Comparison of ENCODE assay signal across 8 mouse cellular contexts in the genomic region with DNA sequence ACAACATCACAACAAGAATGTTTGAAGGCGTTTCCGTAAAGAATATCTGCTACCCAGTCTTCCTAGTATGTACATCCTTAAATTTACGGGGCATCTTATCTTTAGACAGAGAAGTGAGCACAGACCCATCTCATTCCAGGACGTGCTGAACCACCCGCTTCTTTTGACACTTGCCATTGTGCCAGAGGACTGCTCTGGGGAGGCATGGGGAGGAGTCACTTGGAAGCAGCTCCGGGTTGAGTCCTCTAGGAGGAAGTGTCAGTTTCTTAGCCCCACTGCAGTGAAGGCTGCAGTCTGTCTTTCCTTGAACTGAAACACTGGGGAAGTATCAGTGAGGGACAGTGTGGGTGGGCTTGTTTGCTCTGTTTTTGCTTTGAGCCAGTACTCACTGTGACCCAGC. TPM values are rescaled to one million over a fixed set of nuclear protein-coding genes. Genes with fewer than 3 reads are reported as not detected.
DNase-seq lines count a peak whose midpoint lies in the region; ATAC-seq and TF ChIP-seq lines count a peak whose summit lies in the region.

No protein-coding gene starts in this region.

- TF ChIP-seq POLR2A in MEL (IDR thresholded peaks at IDR 0.05; ENCODE audit: control insufficient read depth in 1 of 2, insufficient read depth in 1 of 2, low read depth in 1 of 2, low read length in 2 of 2, poor library complexity in 1 of 2) = no peak

- peaks cover 15% of the 10 kb centered on the region for H3K79me2 ChIP-seq in MEL (ENCODE audit: control insufficient read depth, insufficient read depth, low read length, poor library complexity)

- TF ChIP-seq EP300 in MEL (IDR thresholded peaks at IDR 0.05; ENCODE audit: low read depth in 1 of 2, low read length in 2 of 2) = 0 out of 4 replicates have a peak, but pooled peaks of 1 of the 2 experiments have one; percentile 20

- no peak for ATAC-seq in heart, embryonic 12.5 days (ENCODE audit: insufficient number of reproducible peaks, low FRiP score)
- no peak for ATAC-seq in hindbrain, embryonic 11.5 days (ENCODE audit: low FRiP score)
- ATAC-seq in midbrain, embryonic 11.5 days (ENCODE audit: low FRiP score) = no peak

- H3K4me1 ChIP-seq in heart, embryonic 12.5 days (replicated peaks) = peaks cover 7% of the 10 kb centered on the region
- peaks cover 0 to 11% of the 10 kb centered on the region in 2 experiments; a peak in 1 of 4 replicates for H3K4me1 ChIP-seq in MEL (ENCODE audit: control insufficient read depth in 1 of 2, insufficient read depth in 2 of 2, low read length in 2 of 2)
- 0 out of 2 replicates have a peak, but pooled peaks cover 3% of the 10 kb centered on the region for H3K4me1 ChIP-seq in hindbrain, embryonic 11.5 days (replicated peaks; ENCODE audit: control insufficient read depth, insufficient read depth, low read length)
- H3K4me1 ChIP-seq in midbrain, embryonic 11.5 days (ENCODE audit: control insufficient read depth, insufficient read depth, low read length) = peaks cover 9% of the 10 kb centered on the region

- TF ChIP-seq CTCF in MEL (IDR thresholded peaks at IDR 0.05 in 2 of 3, conservative IDR thresholded peaks at IDR 0.05 in 1 of 3; ENCODE audit: control insufficient read depth in 1 of 3, insufficient read depth in 1 of 3, low read depth in 2 of 3, low read length in 3 of 3, poor library complexity in 1 of 3, severe bottlenecking in 1 of 3) = no peak

- 25% methylated on average over 6 of the region's 6 CpGs for WGBS in heart, embryonic 12.5 days
- 44% methylated on average over 6 of the region's 6 CpGs for WGBS in hindbrain, embryonic 11.5 days
- 46% methylated on average over 6 of the region's 6 CpGs for WGBS in midbrain, embryonic 11.5 days

- peak overlapping the region; percentile 91 for H3K4me2 ChIP-seq in heart, embryonic 12.5 days
- H3K4me2 ChIP-seq in hindbrain, embryonic 11.5 days (replicated peaks; ENCODE audit: low read depth, low read length) = peak overlapping the region; percentile 78
- peak overlapping the region; percentile 89 for H3K4me2 ChIP-seq in midbrain, embryonic 11.5 days

- H3K36me3 ChIP-seq in heart, embryonic 12.5 days = peaks cover 39% of the 10 kb centered on the region
- peaks cover 2 to 7% of the 10 kb centered on the region in 2 experiments for H3K36me3 ChIP-seq in MEL (ENCODE audit: control insufficient read depth in 1 of 2, insufficient read depth in 2 of 2, low read length in 2 of 2)
- H3K36me3 ChIP-seq in hindbrain, embryonic 11.5 days (ENCODE audit: control insufficient read depth, insufficient read depth, low read length) = 0 out of 2 replicates have a peak, but pooled peaks cover 10% of the 10 kb centered on the region
- H3K36me3 ChIP-seq in midbrain, embryonic 11.5 days (ENCODE audit: control insufficient read depth, insufficient read depth, low read length) = peaks cover 11% of the 10 kb centered on the region

- no peaks in the 10 kb centered on the region for H3K27me3 ChIP-seq in heart, embryonic 12.5 days (replicated peaks)
- no peaks in the 10 kb centered on the region for H3K27me3 ChIP-seq in MEL (ENCODE audit: control insufficient read depth in 1 of 2, insufficient read depth in 2 of 2, low read length in 2 of 2)
- H3K27me3 ChIP-seq in hindbrain, embryonic 11.5 days (ENCODE audit: control insufficient read depth, insufficient read depth, low read length) = no peaks in the 10 kb centered on the region
- H3K27me3 ChIP-seq in midbrain, embryonic 11.5 days (ENCODE audit: control insufficient read depth, insufficient read depth, low read length) = no peaks in the 10 kb centered on the region

- peak overlapping the region; percentile 81 for H3K4me3 ChIP-seq in heart, embryonic 12.5 days
- peak overlapping the region; percentile 69 to 79 for H3K4me3 ChIP-seq in MEL (ENCODE audit: control insufficient read depth in 1 of 2, insufficient read depth in 1 of 2, low read depth in 2 of 2, low read length in 2 of 2)
- H3K4me3 ChIP-seq in hindbrain, embryonic 11.5 days (ENCODE audit: low read depth, low read length) = peak overlapping the region; percentile 77
- peak overlapping the region; percentile 91 for H3K4me3 ChIP-seq in midbrain, embryonic 11.5 days (ENCODE audit: low read depth, low read length)

- DNase-seq in heart, adult 11 months = no peak
- DNase-seq in MEL (ENCODE audit: low read depth, low spot score) = peak; percentile 80
- no peak for DNase-seq in hindbrain, embryonic 11.5 days (ENCODE audit: low spot score)
- no peak for DNase-seq in midbrain, embryonic 11.5 days (ENCODE audit: low spot score, missing footprints)
- no peak for DNase-seq in cerebellum, postnatal 36 days
- no peak for DNase-seq in urinary bladder, postnatal 25 days (ENCODE audit: low spot score)
- no peak for DNase-seq in retina, embryonic 14.5 days (ENCODE audit: low spot score)

- no peak overlapping the region for H3K27ac ChIP-seq in heart, embryonic 12.5 days (ENCODE audit: poor library complexity, severe bottlenecking)
- 0 out of 2 replicates have a peak overlapping the region, but pooled peaks have one; percentile 1 for H3K27ac ChIP-seq in MEL (ENCODE audit: control insufficient read depth, low read depth, low read length)
- H3K27ac ChIP-seq in hindbrain, embryonic 11.5 days (ENCODE audit: low read depth, low read length) = no peak overlapping the region
- no peak overlapping the region for H3K27ac ChIP-seq in midbrain, embryonic 11.5 days (ENCODE audit: low read depth, low read length)

- no peaks in the 10 kb centered on the region for H3K9me3 ChIP-seq in heart, embryonic 12.5 days (replicated peaks)
- no peaks in the 10 kb centered on the region for H3K9me3 ChIP-seq in MEL (replicated peaks; ENCODE audit: insufficient read depth, low read length)
- no peaks in the 10 kb centered on the region for H3K9me3 ChIP-seq in hindbrain, embryonic 11.5 days (ENCODE audit: control insufficient read depth, low read length)
- H3K9me3 ChIP-seq in midbrain, embryonic 11.5 days (ENCODE audit: control insufficient read depth, low read length) = no peaks in the 10 kb centered on the region

- TF ChIP-seq RAD21 in MEL (IDR thresholded peaks at IDR 0.05; ENCODE audit: low read depth, low read length) = no peak

- peak overlapping the region; percentile 81 for H3K9ac ChIP-seq in heart, embryonic 12.5 days
- H3K9ac ChIP-seq in MEL (ENCODE audit: control insufficient read depth, low read depth, low read length, poor library complexity, severe bottlenecking) = peak overlapping the region; percentile 88
- peak overlapping the region; percentile 84 for H3K9ac ChIP-seq in hindbrain, embryonic 11.5 days (ENCODE audit: low read depth, low read length)
- H3K9ac ChIP-seq in midbrain, embryonic 11.5 days (ENCODE audit: low read length) = peak overlapping the region; percentile 96

TF ChIP-seq in MEL, 35 proteins besides CTCF, POLR2A, EP300 and RAD21:
- TF ChIP-seq NRF1 (IDR thresholded peaks at IDR 0.05; ENCODE audit: insufficient read depth, low read depth, low read length, poor library complexity, severe bottlenecking) = 0 out of 2 replicates have a peak, but pooled peaks have one; percentile 5
- peak; percentile 78 for TF ChIP-seq MXI1 (IDR thresholded peaks at IDR 0.05; ENCODE audit: low read depth, low read length)
- peak; percentile 28; the same call in 1 of the 2 replicates for TF ChIP-seq ELF1 (IDR thresholded peaks at IDR 0.05; ENCODE audit: low read depth, low read length)
- no peak for TF ChIP-seq KAT2A (conservative IDR thresholded peaks at IDR 0.05; ENCODE audit: low read depth, low read length)
- no peak for TF ChIP-seq SMC3 (IDR thresholded peaks at IDR 0.05; ENCODE audit: low read depth, low read length)
- TF ChIP-seq MEF2A (IDR thresholded peaks at IDR 0.05; ENCODE audit: extremely low read depth, insufficient replicate concordance, low read depth, low read length, poor library complexity, severe bottlenecking) = no peak
- TF ChIP-seq HCFC1 (IDR thresholded peaks at IDR 0.05; ENCODE audit: low read depth, low read length) = 0 out of 2 replicates have a peak, but pooled peaks have one; percentile 55
- TF ChIP-seq E2F4 (IDR thresholded peaks at IDR 0.05; ENCODE audit: borderline replicate concordance, low read depth, low read length) = no peak
- TF ChIP-seq CHD2 (IDR thresholded peaks at IDR 0.05; ENCODE audit: low read length) = no peak

RNA-seq across cellular contexts. Expression of gene Exog, which starts 1.0 kb away (rescaled TPM):
- polyA plus RNA-seq in heart, embryonic 12.5 days (2016; fragmentation: Nextera tagmentation; extraction: Ambion mirVana) = 15.4 and 15.5 TPM in 2 replicates
- 10.0 and 12.1 TPM in 2 replicates for total RNA-seq in MEL (2012; rRNA removed)
- polyA plus RNA-seq in MEL (2012; ENCODE audit: insufficient read depth in 1 of 2, insufficient read length in 2 of 2, low read depth in 1 of 2, low replicate concordance in 2 of 2, missing spikeins in 1 of 2) = 10 to 100 TPM in 1 of 2 experiments, not detected in 1; 11.7 TPM
- polyA plus RNA-seq in hindbrain, embryonic 11.5 days (2014; fragmentation: Nextera tagmentation; extraction: Ambion mirVana) = 46.2 and 47.3 TPM in 2 replicates
- polyA plus RNA-seq in midbrain, embryonic 11.5 days (2014; fragmentation: Nextera tagmentation; extraction: Ambion mirVana) = 39.5 and 39.9 TPM in 2 replicates

RNA-seq across cellular contexts. Expression of gene Acvr2b, which starts 43.8 kb away (rescaled TPM):
- polyA plus RNA-seq in heart, embryonic 12.5 days (2016; fragmentation: Nextera tagmentation; extraction: Ambion mirVana) = 23.3 and 28.9 TPM in 2 replicates
- 0.81 and 1.7 TPM in 2 replicates for total RNA-seq in MEL (2012; rRNA removed)
- polyA plus RNA-seq in MEL (2012; ENCODE audit: insufficient read depth in 1 of 2, insufficient read length in 2 of 2, low read depth in 1 of 2, low replicate concordance in 2 of 2, missing spikeins in 1 of 2) = 1 to 10 TPM in 1 of 2 experiments, not detected in 1; 1.9 TPM
- polyA plus RNA-seq in hindbrain, embryonic 11.5 days (2014; fragmentation: Nextera tagmentation; extraction: Ambion mirVana) = 75.9 and 83.3 TPM in 2 replicates
- polyA plus RNA-seq in midbrain, embryonic 11.5 days (2014; fragmentation: Nextera tagmentation; extraction: Ambion mirVana) = 70.1 and 95.4 TPM in 2 replicates
